Mouse (Mus musculus) intestine, embryonic 15.5 days (tissue): ENCODE data around the gene Exoc3l2. TPM values are rescaled to one million over a fixed set of nuclear protein-coding genes. Genes with fewer than 3 reads are reported as not detected.

Source experiments
- ATAC-seq: fragments of 200-750 bp; cut with Nextera tagmentation; 2 replicates; pipeline ENCODE4 v1.8.0; 2017; ENCODE audit warnings: moderate TSS enrichment, moderate library complexity
- H3K27ac ChIP-seq: fragments of 300-500 bp; sonication (generic); 2 replicates; pipeline ENCODE4 v1.5.1; 2015; ENCODE audit warnings: mild to moderate bottlenecking, inconsistent platforms
- H3K27me3 ChIP-seq: fragments of 300-500 bp; sonication (generic); replicated peaks from 2 replicates; pipeline ENCODE4 v1.6.1; 2015; ENCODE audit warnings: inconsistent platforms
- H3K36me3 ChIP-seq: fragments of 300-500 bp; sonication (generic); 2 replicates; pipeline ENCODE4 v1.6.1; 2015; ENCODE audit warnings: inconsistent platforms
- H3K4me1 ChIP-seq: fragments of 300-500 bp; sonication (generic); replicated peaks from 2 replicates; pipeline ENCODE4 v1.6.1; 2015; ENCODE audit warnings: inconsistent platforms
- H3K4me2 ChIP-seq: fragments of 300-500 bp; sonication (generic); replicated peaks from 2 replicates; pipeline ENCODE4 v1.6.1; 2015; ENCODE audit warnings: mild to moderate bottlenecking, inconsistent platforms
- H3K4me3 ChIP-seq: fragments of 300-500 bp; sonication (generic); replicated peaks from 2 replicates; pipeline ENCODE4 v1.5.1; 2015; ENCODE audit warnings: inconsistent platforms
- H3K9ac ChIP-seq: fragments of 300-500 bp; sonication (generic); 2 replicates; pipeline ENCODE4 v1.6.1; 2015; ENCODE audit warnings: inconsistent platforms
- H3K9me3 ChIP-seq: fragments of 300-500 bp; sonication (generic); 2 replicates; pipeline ENCODE4 v1.6.1; 2016; ENCODE audit warnings: inconsistent platforms
- WGBS: fragments of 180-500 bp; shearing (Covaris S2); methylation state at CpG from one replicate; pipeline ENCODE4 v1.1.7; 2015; 5-methylcytosine and 5-hydroxymethylcytosine counted together
- polyA plus RNA-seq: library from polyadenylated mRNA; unstranded; fragments of >200 nt; fragmentation: Nextera tagmentation; extraction: Ambion mirVana; gene quantifications from 2 replicates; pipeline ENCODE4 v1.2.1, GENCODE M21; 2015

Gene Exoc3l2
- polyA plus RNA-seq, 1 experiment from 2014 or later: 0.50 TPM

DNA sequence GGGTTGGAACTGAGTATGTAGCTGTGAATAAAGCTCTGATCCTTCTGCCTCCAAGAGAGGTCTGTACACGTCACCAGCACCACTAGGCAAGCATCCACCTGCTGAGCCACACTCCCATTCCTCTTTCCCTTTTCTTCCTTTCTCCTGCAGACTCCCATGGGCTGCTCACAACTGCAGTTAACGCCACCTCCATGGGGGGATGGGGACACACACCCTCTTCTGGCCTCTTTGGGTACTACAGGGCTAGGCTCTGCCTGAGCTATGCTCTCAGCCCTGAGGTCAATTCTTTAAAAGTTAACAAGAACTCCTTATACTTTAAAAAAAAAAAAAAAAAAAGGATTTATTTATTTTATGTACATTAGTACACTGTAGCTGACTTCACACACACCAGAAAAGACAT lies 30.7 kb upstream of the Exoc3l2 start:
- Histone ChIP-seq H3K4me3 (no peak overlapping the region), H3K9me3 (no peaks in the 10 kb centered on the region), H3K27ac (no peak overlapping the region), H3K9ac (no peak overlapping the region), H3K27me3 (no peaks in the 10 kb centered on the region), H3K36me3 (peaks cover 74% of the 10 kb centered on the region), H3K4me2 (no peak overlapping the region), H3K4me1 (no peaks in the 10 kb centered on the region)
- no peak for ATAC-seq
- WGBS: 98% methylated on average over 2 of the region's 2 CpGs

DNA sequence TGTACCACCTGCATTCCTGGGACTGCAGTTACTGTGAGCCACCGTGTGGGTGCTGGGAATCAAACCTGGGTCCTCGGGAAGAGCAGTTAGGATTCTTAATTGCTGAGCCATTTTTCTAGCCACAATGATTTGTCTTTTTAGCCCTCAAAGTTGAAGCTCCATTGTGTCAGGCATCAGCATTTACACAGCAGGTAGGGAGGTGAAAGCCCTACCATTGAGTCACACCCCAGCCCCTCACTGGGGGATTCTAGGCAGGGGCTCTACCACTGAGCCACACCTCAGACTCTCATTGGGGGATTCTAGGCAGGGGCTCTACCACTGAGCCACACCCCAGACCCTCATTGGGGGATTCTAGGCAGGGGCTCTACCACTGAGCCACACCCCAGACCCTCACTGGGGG lies 26.9 kb upstream of the Exoc3l2 start:
- Histone ChIP-seq H3K9ac (no peak overlapping the region), H3K4me2 (no peak overlapping the region), H3K4me3 (no peak overlapping the region), H3K36me3 (peaks cover 64% of the 10 kb centered on the region), H3K9me3 (no peaks in the 10 kb centered on the region), H3K4me1 (no peaks in the 10 kb centered on the region), H3K27me3 (no peaks in the 10 kb centered on the region), H3K27ac (no peak overlapping the region)
- no peak for ATAC-seq
- 97% methylated on average over 2 of the region's 2 CpGs for WGBS

- no peak overlapping the region for H3K4me2 ChIP-seq
- no peaks in the 10 kb centered on the region for H3K9me3 ChIP-seq
- no peaks in the 10 kb centered on the region for H3K27me3 ChIP-seq
- no peak overlapping the region for H3K4me3 ChIP-seq
- H3K27ac ChIP-seq: no peak overlapping the region
- 87% methylated on average over 9 of the region's 9 CpGs for WGBS
- ATAC-seq: no peak
- no peaks in the 10 kb centered on the region for H3K4me1 ChIP-seq
- no peak overlapping the region for H3K9ac ChIP-seq
- H3K36me3 ChIP-seq: peaks cover 64% of the 10 kb centered on the region
Observed at GRCm38 (mm10) chr7:19437048-19437447, 26.1 kb upstream of the Exoc3l2 start.

DNA sequence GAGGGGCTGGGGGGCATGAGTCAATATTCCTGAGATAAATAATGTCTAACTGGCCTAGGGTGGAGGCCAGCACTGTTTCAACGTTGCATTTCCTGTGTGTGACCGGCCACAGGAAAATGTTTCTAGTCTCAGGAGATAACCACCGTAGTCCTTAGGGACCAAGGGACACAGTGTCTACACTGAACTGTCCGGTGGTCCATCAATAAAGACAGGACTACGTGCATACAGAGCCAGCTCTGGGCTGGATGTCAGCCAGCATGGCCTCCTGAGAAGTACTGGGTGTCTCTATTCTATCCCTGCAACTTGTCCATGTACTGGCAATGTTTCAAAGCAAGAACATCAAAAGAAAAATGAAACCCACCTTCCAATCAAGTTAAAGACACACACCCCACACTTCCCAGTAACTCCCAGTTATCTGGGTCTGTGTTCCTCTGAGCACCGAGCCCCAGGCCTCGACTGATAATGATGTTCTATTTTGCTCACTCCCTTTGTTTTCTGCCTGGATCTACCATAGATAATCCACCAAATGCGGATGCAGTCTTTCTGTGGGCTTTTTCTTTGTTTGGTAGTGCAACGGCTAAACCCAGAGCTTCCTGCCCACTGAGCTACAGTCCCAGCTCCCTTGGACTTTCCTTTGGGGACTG lies 21.6 kb upstream of the Exoc3l2 start:
- no peak for ATAC-seq
- Histone ChIP-seq H3K27ac (no peak overlapping the region), H3K27me3 (no peaks in the 10 kb centered on the region), H3K36me3 (peaks cover 40% of the 10 kb centered on the region), H3K4me2 (no peak overlapping the region), H3K4me3 (no peak overlapping the region), H3K4me1 (0 out of 2 replicates have a peak, but pooled peaks cover 3% of the 10 kb centered on the region), H3K9ac (0 out of 2 replicates have a peak overlapping the region, but pooled peaks have one; percentile 3), H3K9me3 (no peaks in the 10 kb centered on the region)
- WGBS: 80% methylated on average over 9 of the region's 9 CpGs

GRCm38 (mm10) chr7:19443344-19443743 lies 19.8 kb upstream of the Exoc3l2 start:
- H3K4me2 ChIP-seq: no peak overlapping the region
- H3K36me3 ChIP-seq: peaks cover 32% of the 10 kb centered on the region
- no peak overlapping the region for H3K4me3 ChIP-seq
- 0 out of 2 replicates have a peak, but pooled peaks cover 3% of the 10 kb centered on the region for H3K4me1 ChIP-seq
- 39% methylated on average over 3 of the region's 3 CpGs for WGBS
- peak; percentile 25; the same call in 1 of the 2 replicates for ATAC-seq
- no peak overlapping the region for H3K27ac ChIP-seq
- no peaks in the 10 kb centered on the region for H3K27me3 ChIP-seq
- no peaks in the 10 kb centered on the region for H3K9me3 ChIP-seq
- H3K9ac ChIP-seq: no peak overlapping the region

DNA sequence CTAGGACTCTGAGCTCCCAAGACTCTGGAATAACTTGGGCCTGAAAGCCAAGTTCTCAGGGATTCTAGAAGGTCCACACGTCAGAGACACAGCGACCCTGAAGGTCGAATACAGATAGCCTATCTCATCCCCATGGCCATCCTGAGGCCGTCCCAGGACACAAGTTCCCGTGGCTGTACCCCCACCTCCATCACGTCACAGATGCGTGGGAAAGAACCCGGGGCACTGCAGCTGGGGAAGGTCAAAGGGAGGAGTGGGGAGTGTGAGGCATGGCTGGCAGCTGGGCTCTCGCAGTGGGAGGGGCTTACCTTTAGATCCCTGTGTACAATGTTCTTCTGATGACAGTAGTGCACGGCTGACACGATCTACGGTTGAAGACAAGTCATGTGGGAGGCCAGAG lies 18.3 kb upstream of the Exoc3l2 start:
- H3K27ac ChIP-seq: no peak overlapping the region
- no peaks in the 10 kb centered on the region for H3K9me3 ChIP-seq
- 80% methylated on average over 12 of the region's 12 CpGs for WGBS
- H3K9ac ChIP-seq: no peak overlapping the region
- 0 out of 2 replicates have a peak, but pooled peaks cover 3% of the 10 kb centered on the region for H3K4me1 ChIP-seq
- ATAC-seq: no peak
- no peak overlapping the region for H3K4me3 ChIP-seq
- H3K4me2 ChIP-seq: no peak overlapping the region
- H3K36me3 ChIP-seq: peaks cover 33% of the 10 kb centered on the region
- H3K27me3 ChIP-seq: no peaks in the 10 kb centered on the region

DNA sequence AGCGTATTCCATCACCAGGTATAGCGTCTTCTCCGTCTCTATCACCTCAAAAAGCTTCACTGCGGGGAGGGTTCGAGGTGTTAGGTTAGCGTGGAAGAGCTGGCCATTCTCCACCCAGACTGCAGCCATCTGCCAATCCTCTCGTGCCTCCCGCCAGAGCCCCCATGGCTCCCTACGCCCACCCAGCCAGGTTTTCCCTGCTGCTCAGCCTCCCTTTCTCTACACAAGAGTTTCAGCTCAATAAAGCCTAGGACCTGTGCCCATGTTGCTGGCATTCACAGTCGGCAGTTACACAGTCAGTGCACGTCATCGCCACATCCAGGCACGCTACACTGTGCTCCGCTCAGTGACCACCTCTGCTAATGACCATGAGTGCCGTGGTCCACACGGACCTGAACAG lies 15.4 kb upstream of the Exoc3l2 start:
- ATAC-seq: no peak
- Histone ChIP-seq H3K4me2 (no peak overlapping the region), H3K4me1 (0 out of 2 replicates have a peak, but pooled peaks cover 3% of the 10 kb centered on the region), H3K4me3 (no peak overlapping the region), H3K9ac (no peak overlapping the region), H3K9me3 (no peaks in the 10 kb centered on the region), H3K27me3 (no peaks in the 10 kb centered on the region), H3K36me3 (peaks cover 28% of the 10 kb centered on the region), H3K27ac (no peak overlapping the region)
- WGBS: 92% methylated on average over 16 of the region's 16 CpGs

GRCm38 (mm10) chr7:19449165-19449564 lies 14.0 kb upstream of the Exoc3l2 start:
- no peaks in the 10 kb centered on the region for H3K4me1 ChIP-seq
- no peaks in the 10 kb centered on the region for H3K27me3 ChIP-seq
- no peaks in the 10 kb centered on the region for H3K9me3 ChIP-seq
- no peak overlapping the region for H3K4me3 ChIP-seq
- H3K36me3 ChIP-seq: peaks cover 22% of the 10 kb centered on the region
- no peak overlapping the region for H3K27ac ChIP-seq
- no peak overlapping the region for H3K4me2 ChIP-seq
- WGBS: 89% methylated on average over 12 of the region's 12 CpGs
- H3K9ac ChIP-seq: no peak overlapping the region
- ATAC-seq: no peak

DNA sequence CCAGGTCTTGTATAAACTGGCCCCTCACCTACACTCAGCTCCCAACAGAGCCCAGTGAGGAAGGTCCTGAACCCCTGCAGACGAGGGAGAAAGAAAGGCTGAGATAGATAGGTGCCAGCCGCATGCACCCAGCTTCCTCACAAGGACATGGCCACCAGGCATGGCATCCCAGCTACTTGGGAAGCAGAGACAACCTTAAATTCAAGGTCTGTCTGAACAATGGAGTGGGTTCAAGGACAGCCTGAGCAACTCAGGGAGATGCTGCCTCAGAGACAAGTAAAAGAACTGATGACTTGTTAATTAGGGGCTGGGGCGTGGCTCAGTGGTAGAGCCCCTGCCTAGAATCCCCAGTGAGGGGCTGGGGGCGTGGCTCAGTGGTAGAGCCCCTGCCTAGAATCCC lies 7.9 kb upstream of the Exoc3l2 start:
- H3K9me3 ChIP-seq: no peaks in the 10 kb centered on the region
- H3K9ac ChIP-seq: no peak overlapping the region
- peaks cover 16% of the 10 kb centered on the region for H3K4me1 ChIP-seq
- H3K27me3 ChIP-seq: no peaks in the 10 kb centered on the region
- no peak for ATAC-seq
- no peak overlapping the region for H3K27ac ChIP-seq
- peaks cover 9% of the 10 kb centered on the region; the same call in 1 of the 2 replicates for H3K36me3 ChIP-seq
- no peak overlapping the region for H3K4me2 ChIP-seq
- no peak overlapping the region for H3K4me3 ChIP-seq
- 93% methylated on average over 4 of the region's 4 CpGs for WGBS

DNA sequence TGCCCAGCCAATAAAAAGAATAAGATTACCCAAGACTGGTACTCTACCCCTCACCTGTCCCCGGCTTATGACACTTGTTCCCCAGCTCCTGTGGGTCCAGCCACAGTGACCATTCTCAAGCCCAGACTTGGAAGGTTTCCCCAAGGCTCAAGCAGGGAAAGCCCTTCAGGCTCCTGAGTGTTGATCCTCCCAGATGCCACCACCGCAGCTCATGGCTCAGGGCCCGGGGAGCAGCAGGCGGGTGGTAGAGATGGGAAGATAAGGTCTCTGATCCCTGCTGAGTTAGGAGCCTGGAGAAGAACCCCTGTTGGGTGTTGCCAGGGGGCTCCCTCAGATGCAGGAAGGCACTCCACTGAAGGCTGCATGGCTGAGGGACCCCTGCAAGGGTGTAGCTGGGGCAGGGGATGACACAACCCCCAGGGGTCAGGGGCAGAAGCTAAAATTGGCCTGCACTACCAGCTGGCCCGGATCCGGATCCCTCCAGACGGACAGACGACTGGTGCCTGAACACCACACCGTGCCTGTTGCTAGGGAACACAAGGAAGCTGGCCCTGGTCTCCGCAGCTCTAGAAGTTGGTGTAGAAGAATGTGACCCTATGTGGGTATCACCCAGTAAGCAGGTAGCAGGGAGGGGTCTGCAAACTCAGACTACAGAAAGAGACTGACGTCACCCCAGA lies 7.2 kb upstream of the Exoc3l2 start:
- Histone ChIP-seq H3K36me3 (peaks cover 5% of the 10 kb centered on the region; the same call in 1 of the 2 replicates), H3K4me2 (no peak overlapping the region), H3K9me3 (no peaks in the 10 kb centered on the region), H3K27ac (no peak overlapping the region), H3K27me3 (no peaks in the 10 kb centered on the region), H3K4me3 (no peak overlapping the region), H3K4me1 (peaks cover 16% of the 10 kb centered on the region), H3K9ac (0 out of 2 replicates have a peak overlapping the region, but pooled peaks have one; percentile 90)
- WGBS: 75% methylated on average over 11 of the region's 11 CpGs
- no peak for ATAC-seq

GRCm38 (mm10) chr7:19456628-19457027 lies 6.5 kb upstream of the Exoc3l2 start:
- WGBS: 91% methylated on average over 7 of the region's 7 CpGs
- no peak for ATAC-seq
- peak overlapping the region; percentile 92; the same call in 1 of the 2 replicates for H3K4me3 ChIP-seq
- H3K9me3 ChIP-seq: no peaks in the 10 kb centered on the region
- H3K27me3 ChIP-seq: no peaks in the 10 kb centered on the region
- H3K4me1 ChIP-seq: peaks cover 16% of the 10 kb centered on the region
- peaks cover 3% of the 10 kb centered on the region; the same call in 1 of the 2 replicates for H3K36me3 ChIP-seq
- H3K27ac ChIP-seq: no peak overlapping the region
- H3K9ac ChIP-seq: 0 out of 2 replicates have a peak overlapping the region, but pooled peaks have one; percentile 90
- peak overlapping the region; percentile 95 for H3K4me2 ChIP-seq

DNA sequence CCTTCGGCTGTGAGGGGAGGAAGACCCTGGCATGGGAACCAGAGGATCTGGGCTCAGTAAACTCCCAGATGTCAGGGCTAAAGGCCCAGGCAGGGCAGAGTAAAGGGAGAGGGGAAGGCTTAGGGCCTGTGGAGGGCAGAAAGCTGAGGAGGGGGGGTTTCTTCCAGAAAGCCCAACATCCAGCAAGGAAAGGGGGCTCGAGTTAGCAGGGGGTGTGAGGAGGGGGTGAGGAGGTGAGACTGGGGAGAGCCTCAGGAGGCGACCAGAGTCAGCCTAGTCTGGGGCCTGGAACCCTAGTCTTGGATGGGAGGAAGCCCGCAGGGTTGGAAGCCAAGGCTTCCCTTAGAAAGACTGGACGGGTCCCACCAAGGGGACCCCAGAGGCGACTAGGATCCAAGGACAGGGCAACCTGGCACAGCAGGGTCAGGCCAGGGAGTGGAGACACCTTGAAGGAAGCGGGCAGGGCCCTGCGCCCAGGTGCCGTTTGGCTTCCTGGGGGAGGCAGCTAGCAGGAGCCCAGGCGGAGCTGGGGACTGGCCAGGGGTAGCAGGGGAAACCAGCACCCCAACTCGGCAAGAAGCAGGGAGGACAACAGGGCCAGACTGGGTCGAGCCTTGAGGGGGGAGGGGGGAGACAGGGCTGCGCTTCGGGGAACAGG lies 5.6 kb upstream of the Exoc3l2 start:
- ATAC-seq: peak; percentile 26; the same call in 1 of the 2 replicates

More for the DNA sequence above, 5.6 kb upstream of the Exoc3l2 start:
- peaks cover 16% of the 10 kb centered on the region for H3K4me1 ChIP-seq
- peak overlapping the region; percentile 71 for H3K27ac ChIP-seq
- peak overlapping the region; percentile 95 for H3K4me2 ChIP-seq
- H3K4me3 ChIP-seq: peak overlapping the region; percentile 92
- 6% methylated on average over 14 of the region's 14 CpGs for WGBS
- H3K36me3 ChIP-seq: peaks cover 3% of the 10 kb centered on the region; the same call in 1 of the 2 replicates
- no peaks in the 10 kb centered on the region for H3K9me3 ChIP-seq
- H3K27me3 ChIP-seq: no peaks in the 10 kb centered on the region
- H3K9ac ChIP-seq: peak overlapping the region; percentile 90
